Mouse (Mus musculus) naive thymus-derived CD4-positive, alpha-beta T cell, adult 2 months (primary cell): Measurements from ENCODE around the gene Ccdc121.
A peak's percentile ranks its signal among the peaks of the same experiment; 100 is the strongest.
"Not testable (repeated sequence)": the region's sequence is repeated elsewhere in the genome, so short reads cannot be mapped to it uniquely, and the experiment has no call there.

Experiments
- DNase-seq: peaks from one replicate; pipeline ENCODE4 v3.0.0-alpha.2; 2011; ENCODE audit warnings: low read depth

The Ccdc121 gene

GRCm38 (mm10) chr1:181510855-181511254 is 396 bp downstream of the Ccdc121 start:
- not testable (repeated sequence) for DNase-seq

DNA sequence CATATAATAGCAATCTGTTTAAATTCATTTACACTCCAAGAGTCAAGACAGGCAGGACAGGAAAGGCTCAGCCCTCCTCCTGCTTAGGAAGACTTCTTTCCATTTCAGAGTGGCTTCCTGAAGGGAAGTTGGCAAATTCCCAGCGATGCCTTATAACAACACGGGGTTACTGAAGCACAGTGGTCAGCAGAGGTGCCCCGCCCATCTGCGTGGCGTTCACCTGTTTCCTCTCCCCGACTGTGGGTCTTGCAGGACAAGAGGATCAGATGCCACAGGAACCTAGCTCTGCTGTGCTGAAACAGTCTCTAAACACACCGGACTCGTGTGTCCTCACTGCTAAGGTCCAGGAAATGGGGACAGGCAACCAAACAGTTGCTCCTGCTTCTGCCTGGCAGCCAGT is 5.9 kb downstream of the Ccdc121 start:
- DNase-seq: no peak

GRCm38 (mm10) chr1:181503471-181503870 is 7.8 kb downstream of the Ccdc121 start:
- DNase-seq: no peak

- no peak for DNase-seq
These were observed 26.6 kb downstream of the Ccdc121 start for GRCm38 (mm10) chr1:181484696-181485095.

GRCm38 (mm10) chr1:181476557-181476956 is 34.7 kb downstream of the Ccdc121 start:
- no peak for DNase-seq

GRCm38 (mm10) chr1:181476141-181476540 is 35.1 kb downstream of the Ccdc121 start:
- DNase-seq: no peak

DNA sequence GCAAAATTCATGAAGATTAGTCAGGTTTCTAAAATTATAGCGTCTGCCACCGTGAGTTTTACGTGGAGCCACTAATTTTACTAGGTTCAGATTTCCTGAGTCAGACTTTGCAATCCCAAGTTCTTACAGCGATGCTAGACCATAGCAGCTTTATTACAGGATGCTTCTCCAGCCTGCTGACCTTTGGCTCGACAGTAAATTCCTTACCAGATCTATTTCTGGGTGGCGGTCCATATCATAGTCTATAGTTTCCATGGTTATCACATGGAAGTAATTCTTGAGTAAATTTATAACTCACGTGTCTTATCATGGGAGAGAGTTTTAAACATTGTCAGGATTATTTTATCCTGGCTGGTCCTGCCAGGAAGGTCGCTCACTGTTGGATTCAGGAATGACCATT is 41.8 kb downstream of the Ccdc121 start:
- no peak for DNase-seq

DNA sequence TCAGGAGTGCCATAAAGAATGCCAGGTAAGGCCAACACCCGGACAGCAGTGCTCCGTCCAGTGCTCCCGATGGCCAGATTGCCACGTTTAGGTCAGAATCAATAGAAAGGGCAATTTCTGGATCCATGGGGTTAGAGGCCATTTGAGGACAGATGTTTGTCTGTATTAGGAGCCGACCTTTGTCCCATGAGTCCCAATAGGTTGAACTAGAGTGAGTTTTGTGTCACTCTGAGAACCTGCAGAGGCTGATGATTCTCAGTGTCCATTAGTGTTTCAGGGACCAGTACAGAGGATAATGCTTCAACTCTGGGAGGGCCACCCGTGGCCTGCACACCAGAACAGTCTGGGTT is 44.0 kb downstream of the Ccdc121 start:
- no peak for DNase-seq

- DNase-seq: no peak
These were observed 44.5 kb downstream of the Ccdc121 start for GRCm38 (mm10) chr1:181466601-181467320.

DNA sequence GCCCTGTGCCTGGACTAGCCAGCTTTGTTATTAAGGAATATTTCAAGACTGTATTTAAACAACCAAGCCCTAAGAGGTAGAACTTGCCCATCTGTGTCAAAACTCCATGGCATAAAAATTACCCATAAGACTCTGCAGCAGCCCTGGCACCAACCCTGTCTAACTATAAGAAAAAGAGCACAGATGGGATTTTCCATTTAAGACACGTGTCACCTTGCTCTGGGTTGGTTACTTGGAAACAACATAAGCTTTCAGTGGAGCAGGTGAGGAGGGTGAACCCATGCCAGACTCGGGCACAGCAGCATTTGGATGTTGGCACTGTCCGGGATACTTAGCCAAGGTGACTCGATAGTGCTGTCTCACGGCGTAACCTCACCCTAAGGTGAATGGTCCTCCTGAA is 45.2 kb downstream of the Ccdc121 start:
- DNase-seq: no peak

DNA sequence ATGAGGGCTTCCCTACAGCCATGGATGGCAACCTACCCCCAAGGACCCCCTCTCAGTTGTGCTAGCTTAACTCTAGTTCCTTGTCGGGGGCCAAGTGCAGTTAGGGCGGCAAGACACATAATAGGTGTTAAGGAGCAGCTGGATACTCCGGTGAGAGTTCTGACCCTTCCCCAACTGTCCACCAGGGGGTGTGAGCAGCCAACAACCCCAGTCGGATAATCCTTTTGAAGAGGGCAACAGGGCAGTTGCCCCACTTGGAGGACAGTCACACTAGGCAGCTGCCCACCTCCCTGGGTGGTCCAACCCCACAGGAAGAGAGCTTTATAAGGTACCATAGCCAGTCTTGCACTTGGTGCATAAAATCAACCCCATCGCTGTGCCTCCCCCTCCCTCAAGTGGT is 46.2 kb downstream of the Ccdc121 start:
- DNase-seq: peak; percentile 7

DNA sequence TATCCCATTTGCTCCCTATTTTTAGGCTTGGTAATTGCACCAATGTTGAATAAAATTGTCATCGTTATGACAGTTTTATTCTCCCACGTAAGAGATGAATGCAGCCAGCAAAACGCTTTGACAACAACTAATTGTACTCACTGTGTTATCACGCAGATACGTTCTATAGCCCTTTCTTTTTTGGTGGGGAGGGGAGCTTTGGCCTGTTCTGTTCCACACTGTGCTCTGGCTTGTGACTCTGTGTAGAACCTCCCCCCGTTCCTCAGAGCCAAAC is 48.4 kb downstream of the Ccdc121 start:
- DNase-seq: no peak

DNA sequence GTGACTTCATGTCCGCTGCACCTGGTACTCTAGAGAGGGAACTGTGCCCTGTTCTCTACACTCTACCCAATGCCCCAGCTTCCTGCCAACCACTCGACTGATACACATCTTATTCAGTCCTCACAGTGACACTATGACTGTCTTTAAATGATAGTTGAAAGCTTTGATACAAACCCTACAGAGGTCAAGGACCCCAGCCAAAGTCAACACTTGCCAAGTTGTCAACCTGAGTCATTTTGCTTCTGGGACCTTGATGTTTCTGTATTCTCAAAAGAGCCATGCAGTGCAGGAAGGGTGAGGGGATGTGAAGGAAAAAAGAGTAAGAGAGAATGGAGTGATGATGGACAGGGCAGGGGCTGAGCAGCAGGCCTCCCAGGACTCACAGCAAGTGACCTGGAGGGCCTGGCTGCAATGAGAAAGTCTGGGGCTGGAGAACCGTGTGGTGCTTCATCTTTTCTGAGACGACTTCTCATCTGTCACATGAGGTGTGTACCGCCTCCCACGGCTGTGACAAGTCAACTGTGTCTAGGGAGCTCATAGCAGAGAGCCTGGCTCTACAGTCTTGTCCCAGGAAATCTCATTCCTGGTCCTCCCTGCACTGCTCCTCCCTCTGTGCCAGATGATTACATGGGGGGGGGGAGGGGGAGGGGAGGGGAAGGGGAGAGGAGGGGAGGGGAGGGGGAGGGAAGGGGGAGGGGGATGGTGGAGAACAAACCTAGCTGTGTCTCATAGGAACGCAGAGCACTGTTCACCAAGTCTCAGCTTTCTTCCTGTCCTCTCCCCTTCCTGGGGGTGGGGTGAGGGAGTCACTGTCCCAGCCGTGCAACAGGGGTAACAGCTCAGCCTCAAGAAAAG is 49.0 kb downstream of the Ccdc121 start:
- no peak for DNase-seq

DNA sequence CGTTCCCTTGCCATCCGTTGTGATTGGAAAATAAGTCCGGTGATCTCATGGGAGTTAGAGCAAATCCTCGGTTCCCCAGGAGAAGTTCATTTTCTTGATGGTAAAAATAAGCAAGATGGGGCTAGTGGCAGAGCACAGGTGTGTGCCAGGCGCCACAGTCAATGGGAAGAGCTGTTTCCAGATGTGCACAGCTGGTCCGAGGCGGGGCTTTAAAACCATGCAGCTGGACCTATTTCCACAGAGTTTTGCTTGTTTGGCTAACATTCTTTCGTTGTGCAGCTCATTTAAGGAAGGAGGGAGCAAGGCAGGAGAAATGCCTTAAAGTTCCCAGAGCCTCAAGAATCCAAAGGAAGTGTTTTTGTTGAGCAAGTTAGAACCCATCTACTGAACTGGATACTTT is 49.8 kb downstream of the Ccdc121 start:
- no peak for DNase-seq

GRCm38 (mm10) chr1:181460283-181460682 is 51.0 kb downstream of the Ccdc121 start:
- DNase-seq: no peak
